Mouse (Mus musculus) spleen, postnatal 10 days (tissue): Measurements from ENCODE around the gene D17Wsu92e.

Source experiments
- DNase-seq, 2 experiments: peaks; one replicate each; pipeline ENCODE4 v3.0.0; 2021 to 2022; ENCODE audit warnings: low spot score in 2 of 2

The D17Wsu92e gene

GRCm38 (mm10) chr17:27821407-27822338, 1.2 kb upstream of the D17Wsu92e start:
- DNase-seq, result peak; percentile 71 to 82

DNA sequence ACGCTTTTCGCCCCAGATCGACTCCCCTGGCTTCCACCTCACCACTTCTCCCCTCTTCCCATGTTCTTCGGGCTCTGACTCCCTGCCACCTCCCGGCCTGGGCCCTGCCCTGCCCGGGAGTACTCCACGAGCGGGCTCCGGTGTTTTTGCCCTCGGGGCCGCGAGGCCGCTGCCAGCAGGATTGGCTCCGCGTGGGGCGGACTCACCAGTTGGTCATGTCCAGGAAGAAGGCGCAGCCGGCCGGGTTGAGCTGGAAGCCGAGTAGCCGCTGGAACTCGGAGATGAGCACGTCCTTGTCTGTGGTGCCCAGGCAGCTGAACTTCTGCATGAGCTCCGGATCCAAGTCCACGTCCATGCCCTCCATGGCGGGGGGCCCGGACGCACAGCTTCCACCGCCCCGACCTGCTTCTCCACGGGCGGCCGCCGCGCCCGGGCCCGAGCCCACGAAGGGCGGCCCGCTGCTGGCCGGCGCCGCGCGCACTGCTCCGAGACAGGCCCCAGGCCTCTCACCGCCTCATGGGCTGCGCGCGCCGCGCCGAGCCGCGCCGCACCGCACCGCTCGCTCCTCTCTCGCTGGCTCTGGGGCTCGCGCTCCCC, 379 bp downstream of the D17Wsu92e start:
- peak; percentile 71 to 79 for DNase-seq

DNA sequence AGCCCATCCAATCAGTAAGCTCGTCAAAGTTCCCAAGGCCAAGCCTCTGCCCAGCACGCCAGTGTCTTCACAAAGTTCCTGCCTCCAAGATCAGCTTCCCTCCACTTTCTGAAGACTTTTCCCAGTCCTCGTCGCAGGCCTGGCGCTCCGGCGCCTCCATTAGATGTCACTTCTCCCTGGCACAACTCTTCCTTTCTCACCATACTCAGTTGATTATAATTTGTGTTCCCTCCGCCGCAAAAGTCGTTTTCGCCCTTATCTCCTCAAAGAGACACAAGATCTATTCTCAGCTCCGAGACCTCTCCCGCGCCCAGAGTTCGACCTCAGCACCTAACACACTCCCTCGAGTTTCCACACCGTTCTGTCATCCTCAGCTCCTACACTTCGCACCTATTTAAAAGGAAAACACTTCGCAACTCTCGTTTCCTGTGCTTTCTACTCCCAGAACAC, 902 bp downstream of the D17Wsu92e start:
- peak; percentile 56 to 61 for DNase-seq

DNA sequence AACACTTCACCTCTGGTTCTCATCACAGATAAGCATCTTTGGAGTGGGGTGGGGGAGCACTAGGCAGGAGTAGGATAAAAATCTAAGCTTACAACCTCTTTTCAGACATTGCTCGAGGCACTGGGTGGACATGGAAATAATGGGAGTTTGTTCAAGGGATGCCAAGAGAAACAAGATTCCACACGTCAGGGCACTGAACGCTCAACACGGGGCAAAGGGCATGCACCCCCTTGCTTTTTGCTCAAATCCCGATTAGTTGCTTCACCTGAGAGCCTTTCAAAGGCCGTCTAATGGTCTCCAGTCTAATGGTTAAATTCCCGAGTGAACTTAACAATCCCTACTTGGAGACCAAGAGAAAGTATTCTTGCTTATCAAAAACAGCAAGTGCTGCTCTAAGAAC, 1.4 kb downstream of the D17Wsu92e start:
- DNase-seq, result no peak

DNA sequence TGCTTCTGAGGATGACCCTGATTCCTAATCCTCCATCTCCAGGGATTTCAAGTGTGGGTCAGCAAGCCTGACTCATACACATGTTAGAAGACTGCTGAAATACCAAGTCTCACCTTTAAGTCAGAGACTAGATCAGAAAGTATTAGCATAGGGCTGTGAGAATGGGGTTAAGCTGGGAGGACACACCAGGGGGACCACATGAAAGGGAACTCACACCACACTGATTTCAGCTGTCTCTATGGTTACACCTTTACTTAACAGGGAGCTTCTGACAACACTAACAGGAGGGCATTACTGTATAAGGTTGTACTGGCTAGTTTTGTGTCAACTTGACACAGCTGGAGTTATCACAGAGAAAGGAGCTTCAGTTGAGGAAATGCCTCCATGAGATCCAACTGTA, 5.8 kb downstream of the D17Wsu92e start:
- DNase-seq, result no peak

GRCm38 (mm10) chr17:27811980-27812379, 8.5 kb downstream of the D17Wsu92e start:
- DNase-seq, result no peak

DNA sequence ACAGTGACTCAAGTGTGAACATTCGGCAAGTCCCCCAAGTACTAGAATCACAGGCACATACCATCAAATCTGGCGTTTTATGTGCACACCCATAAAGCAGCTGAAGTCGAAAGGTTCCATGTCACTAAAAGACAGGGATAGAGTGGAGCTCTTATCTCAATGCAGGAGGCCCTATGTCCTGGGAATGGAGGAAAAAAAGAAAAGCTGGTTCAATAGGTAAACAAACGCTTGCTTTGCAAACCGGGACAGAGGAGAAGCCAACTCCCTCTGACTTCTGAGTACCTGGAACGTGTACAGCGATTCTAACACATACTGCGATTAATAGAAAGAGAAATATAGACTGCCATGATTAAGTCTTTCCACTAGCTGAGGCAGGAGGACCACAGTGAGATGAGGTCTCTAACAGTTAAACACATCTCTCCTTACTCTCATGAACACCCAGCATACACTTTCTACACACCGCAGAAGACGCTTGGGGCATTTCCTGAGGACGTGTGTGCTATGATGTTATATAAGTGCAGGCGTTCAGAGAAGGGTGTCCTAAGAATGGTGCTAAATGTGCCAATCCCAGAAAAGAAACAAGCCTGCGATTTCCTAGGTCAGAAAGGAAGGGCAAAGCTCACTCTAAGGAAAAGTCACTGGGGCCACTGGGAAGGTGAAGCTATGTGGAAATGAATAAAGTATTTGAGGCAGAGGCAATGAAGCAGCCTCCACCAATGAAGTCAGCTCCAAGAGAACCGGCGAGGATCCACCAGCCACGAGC, 9.7 kb downstream of the D17Wsu92e start:
- DNase-seq, result no peak

DNA sequence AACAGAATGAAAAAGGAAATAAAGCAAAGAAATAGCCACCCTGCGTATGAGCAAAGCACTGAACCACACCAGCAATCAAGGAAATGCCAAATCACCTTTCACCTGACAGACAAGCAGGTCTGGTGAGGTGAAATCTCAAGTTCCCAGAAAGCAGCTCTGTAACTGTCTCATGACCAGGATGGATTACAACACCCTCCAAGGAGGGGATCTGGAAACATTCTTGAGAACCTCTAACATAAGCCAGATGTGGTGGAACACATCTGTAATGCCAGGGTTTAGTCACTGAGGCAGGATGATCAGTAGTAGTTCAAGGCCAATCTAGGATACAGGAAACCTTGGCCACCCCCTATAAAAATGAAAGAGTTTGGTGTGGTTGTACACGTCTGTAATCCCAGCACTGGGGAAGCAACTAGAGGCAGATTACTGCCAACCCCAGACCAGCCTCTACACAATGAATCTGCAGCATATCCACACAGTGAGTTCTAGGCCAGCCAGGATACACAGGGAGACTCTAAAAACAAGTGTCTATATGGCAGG, 12.8 kb downstream of the D17Wsu92e start:
- DNase-seq, result no peak

DNA sequence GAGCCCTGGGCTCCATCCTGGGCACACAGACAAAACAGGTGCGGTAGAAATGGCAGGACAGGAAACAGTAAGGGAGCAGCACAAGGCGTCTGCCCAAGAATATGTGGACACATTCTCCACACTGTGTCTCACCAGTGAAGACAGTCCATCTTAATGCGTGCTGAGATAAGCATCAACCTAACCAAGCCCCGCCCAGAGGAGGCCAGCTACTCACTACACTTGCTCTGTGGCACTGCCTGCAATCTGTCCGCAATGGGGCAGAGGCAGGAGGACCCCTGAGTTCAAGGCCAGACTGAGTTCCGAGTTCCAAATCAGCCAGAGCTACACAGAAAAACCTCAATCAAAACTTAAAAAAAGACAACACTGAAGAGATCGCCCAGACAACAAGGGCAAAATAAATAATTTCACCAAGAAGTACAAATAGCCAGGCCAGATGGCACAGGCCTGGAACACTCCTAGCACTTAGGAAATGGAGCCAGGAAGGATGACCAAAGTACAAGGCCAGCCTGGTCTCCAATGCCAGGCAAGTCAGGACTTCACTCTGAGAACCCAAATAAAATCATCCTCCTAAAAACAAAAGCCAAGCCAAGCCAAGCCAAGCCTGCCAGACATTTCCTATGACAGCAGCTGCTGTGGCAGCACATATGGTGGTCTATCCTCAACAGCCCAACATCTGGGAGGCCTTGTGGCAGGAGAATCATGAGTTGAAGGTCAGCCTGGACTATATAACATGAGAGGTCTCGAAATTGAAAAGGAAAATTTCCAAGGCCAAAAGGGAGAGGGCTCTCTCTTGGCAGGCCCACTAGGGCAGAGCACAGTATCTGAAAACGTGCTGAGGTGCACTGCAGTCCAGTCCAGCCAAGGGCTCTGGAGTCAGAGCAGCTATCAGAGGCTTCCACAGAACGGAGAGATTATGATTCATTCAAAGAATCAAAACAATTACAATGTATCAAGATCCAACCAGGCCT, 15.4 kb downstream of the D17Wsu92e start:
- DNase-seq, result no peak

GRCm38 (mm10) chr17:27804156-27804690, 16.2 kb downstream of the D17Wsu92e start:
- no peak for DNase-seq

GRCm38 (mm10) chr17:27803752-27804151, 16.7 kb downstream of the D17Wsu92e start:
- no peak for DNase-seq

GRCm38 (mm10) chr17:27800710-27801648, 19.5 kb downstream of the D17Wsu92e start:
- DNase-seq, result no peak

GRCm38 (mm10) chr17:27799771-27800584, 20.5 kb downstream of the D17Wsu92e start:
- no peak for DNase-seq

GRCm38 (mm10) chr17:27797341-27797872, 23.0 kb downstream of the D17Wsu92e start:
- peak in 1 of 2 experiments; percentile 37 for DNase-seq

- DNase-seq, result no peak
Observed at GRCm38 (mm10) chr17:27796780-27797179, 23.7 kb downstream of the D17Wsu92e start.

DNA sequence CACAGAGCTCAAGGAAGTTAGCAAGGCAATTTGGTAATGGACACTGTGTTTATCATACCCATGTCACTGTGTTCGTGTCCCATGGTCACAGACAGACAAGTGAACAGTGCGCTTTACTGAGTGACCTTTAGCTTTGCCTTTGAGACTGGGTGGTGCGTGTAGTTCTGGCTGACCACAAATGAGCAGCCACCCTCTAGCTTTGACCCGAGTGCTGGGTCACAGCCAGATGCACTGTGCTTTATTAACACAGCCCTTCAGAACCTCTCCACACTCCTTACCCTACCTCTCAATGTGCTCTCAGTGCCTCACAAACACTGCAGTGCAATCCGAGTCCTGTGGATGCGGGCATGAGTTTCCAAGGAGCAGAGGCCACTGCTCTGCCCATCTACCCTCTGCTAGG, 27.3 kb downstream of the D17Wsu92e start:
- DNase-seq, result no peak

DNA sequence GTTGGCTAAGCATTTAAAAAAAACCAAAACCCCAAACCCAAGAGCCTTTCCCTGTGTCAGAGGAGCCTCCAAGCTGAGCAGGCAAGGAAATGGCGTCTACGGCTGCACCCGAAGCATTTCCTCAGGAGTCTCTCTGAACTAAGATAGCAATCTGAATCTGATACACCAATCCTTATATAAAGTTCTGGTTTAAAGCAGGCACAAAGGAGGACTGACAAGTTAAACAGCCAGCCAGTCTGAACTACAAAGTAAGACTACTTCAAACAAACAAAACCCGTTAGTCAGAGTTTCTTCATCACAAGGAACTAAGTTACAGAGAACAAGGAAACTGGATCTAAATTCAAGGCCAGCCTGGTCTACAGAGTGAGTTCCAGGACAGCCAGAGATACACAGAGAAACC, 27.9 kb downstream of the D17Wsu92e start:
- DNase-seq, result no peak

DNA sequence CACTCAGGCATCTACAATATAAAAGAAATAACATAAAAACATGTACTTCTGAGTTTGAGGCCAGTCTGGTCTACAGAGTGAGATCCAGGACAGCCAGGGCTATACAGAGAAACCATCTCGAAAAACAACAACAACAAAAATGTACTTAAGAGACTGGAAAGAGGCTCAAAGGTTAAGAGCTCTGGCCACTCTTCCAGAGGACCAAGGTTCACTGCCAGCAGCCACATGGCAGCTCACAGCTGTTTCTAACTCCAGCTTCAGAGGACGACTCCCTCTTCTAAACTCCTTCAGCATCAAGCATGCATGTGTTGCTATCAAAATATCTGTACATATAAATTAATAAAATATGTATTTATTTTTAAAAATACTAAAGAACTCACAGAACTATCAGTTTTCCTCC, 28.9 kb downstream of the D17Wsu92e start:
- no peak for DNase-seq
